Mouse (Mus musculus): ENCODE measurements around the gene Rab11fip3. TPM values are rescaled to one million over a fixed set of nuclear protein-coding genes. Genes with fewer than 3 reads are reported as not detected.

Gene Rab11fip3
- polyA plus RNA-seq, 1 experiment from 2014 or later = 18.3 TPM

DNA sequence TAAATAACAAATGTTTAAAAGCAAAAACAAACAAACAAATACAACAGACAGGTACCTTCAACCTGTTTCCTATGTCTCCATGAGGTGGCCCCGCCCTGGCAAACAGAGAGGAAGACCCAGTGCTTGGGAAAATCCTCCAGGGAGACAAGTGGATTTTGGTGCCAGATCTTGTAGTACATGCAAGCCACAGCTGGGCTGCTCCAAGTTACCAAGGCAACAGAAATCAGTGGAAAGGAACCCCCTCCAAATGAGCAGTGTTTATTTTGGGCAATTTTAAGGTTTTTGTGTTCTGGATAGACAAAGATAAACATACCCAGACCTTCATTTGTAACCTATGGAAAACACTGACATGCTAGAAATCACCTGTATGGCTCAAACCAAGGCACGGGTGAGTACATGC lies 9.5 kb upstream of the Rab11fip3 start:
- no peak for ATAC-seq (ENCODE audit: insufficient number of reproducible peaks, low FRiP score, low TSS enrichment, low read depth)

DNA sequence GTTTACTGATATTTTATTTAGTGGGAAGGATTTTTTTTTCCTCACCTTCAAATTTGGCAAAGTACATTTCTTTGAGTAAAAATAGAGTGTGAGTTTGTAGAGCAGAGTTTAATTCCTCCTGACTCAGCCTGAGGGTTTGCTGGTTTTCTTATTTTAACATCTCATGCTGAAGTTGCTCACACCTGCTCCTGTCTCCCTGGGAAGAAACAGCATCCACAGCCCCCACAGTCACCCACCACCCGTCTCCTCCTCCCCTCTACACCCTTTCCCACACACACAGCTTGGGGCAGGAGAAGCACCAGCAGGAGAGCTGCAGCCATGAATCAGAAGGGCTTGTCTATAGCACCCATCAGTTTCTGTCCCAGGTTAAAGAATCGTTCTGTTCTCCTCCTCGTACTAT lies 5.9 kb upstream of the Rab11fip3 start:
- no peaks in the 10 kb centered on the region for H3K9me3 ChIP-seq (replicated peaks)
- no peak overlapping the region for H3K4me2 ChIP-seq (replicated peaks)
- H3K27me3 ChIP-seq = no peaks in the 10 kb centered on the region
- H3K27ac ChIP-seq (replicated peaks) = no peak overlapping the region
- no peaks in the 10 kb centered on the region; the same call in 1 of the 2 replicates for H3K4me1 ChIP-seq
- H3K36me3 ChIP-seq = no peaks in the 10 kb centered on the region
- no peak overlapping the region for H3K4me3 ChIP-seq (replicated peaks)
- 58% methylated on average over 3 of the region's 3 CpGs for WGBS
- no peak overlapping the region for H3K9ac ChIP-seq
- ATAC-seq (ENCODE audit: insufficient number of reproducible peaks, low FRiP score, low TSS enrichment, low read depth) = no peak

More for the DNA sequence above, 9.5 kb upstream of the Rab11fip3 start:
- Histone ChIP-seq H3K36me3 (peaks cover 10% of the 10 kb centered on the region; the same call in 1 of the 2 replicates), H3K27ac (replicated peaks) (no peak overlapping the region), H3K9ac (no peak overlapping the region), H3K9me3 (replicated peaks) (no peaks in the 10 kb centered on the region), H3K4me1 (no peaks in the 10 kb centered on the region), H3K4me2 (replicated peaks) (no peak overlapping the region), H3K27me3 (no peaks in the 10 kb centered on the region), H3K4me3 (replicated peaks) (no peak overlapping the region)
- WGBS = 88% methylated on average over 2 of the region's 2 CpGs

DNA sequence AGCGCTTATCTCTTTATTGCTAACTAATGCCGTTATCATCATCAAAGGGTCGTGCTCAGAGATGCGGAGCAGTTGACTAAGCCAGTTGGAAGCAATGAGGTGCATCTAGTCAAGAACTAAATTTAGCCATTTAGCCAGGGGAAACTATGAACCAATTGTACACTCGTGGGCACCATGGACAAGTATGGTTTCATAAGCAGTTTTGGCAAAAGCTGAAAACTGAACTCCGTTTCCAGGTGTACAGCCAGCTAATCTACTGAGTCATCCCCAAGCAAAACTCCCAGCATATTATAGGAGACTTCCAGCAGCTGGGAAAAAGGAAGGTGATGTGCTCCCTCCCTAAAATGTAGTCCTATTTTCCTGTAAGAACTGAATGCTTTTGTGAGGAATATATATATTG lies 781 bp upstream of the Rab11fip3 start:
- Histone ChIP-seq H3K9ac (no peak overlapping the region), H3K4me1 (peaks cover 37% of the 10 kb centered on the region), H3K36me3 (0 out of 2 replicates have a peak, but pooled peaks cover 2% of the 10 kb centered on the region), H3K27me3 (no peaks in the 10 kb centered on the region), H3K4me3 (replicated peaks) (peak overlapping the region; percentile 88), H3K27ac (replicated peaks) (no peak overlapping the region), H3K4me2 (replicated peaks) (peak overlapping the region; percentile 96), H3K9me3 (replicated peaks) (no peaks in the 10 kb centered on the region)
- no peak for ATAC-seq (ENCODE audit: insufficient number of reproducible peaks, low FRiP score, low TSS enrichment, low read depth)
- WGBS = 37% methylated on average over 6 of the region's 6 CpGs

DNA sequence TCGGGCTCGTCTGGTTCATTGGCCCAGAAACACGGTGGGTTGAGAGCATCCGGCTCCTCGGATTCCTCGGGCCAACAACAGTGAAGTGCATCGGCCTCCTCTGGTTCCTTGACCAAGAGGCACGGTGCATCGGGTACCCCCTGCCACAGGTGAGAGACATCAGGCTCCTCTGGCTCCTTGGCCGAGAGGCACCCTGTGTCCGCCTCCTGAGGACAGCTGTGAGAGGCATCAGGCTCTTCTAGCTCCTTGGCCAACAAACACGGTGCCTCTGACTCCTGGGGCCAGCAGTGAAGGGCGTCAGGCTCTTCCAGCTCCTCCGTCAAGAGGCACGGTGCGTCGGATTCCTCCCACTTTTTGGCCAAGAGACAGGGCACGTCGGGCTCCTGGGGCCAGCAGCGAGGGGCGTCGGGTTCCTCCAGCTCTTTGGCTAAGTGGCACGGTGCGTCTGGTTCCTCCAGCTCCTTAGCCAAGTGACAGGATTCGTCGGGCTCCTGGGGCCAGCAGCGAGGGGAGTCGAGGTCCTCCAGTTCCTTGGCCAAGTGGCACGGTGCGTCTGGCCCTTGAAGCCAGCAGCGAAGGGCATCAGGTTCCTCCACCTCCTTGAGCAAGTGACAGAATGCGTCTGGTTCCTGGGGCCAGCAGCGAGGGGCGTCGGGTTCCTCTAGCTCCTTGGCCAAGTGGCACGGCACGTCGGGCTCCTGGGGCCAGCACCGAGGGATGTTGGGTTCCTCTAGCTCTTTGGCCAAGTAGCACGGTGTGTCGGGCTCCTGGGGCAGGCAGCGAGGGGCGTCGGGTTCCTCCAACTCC lies 1.1 kb downstream of the Rab11fip3 start:
- peak; percentile 27; the same call in 1 of the 2 replicates for ATAC-seq (ENCODE audit: insufficient number of reproducible peaks, low FRiP score, low TSS enrichment, low read depth)
- no peaks in the 10 kb centered on the region for H3K9me3 ChIP-seq (replicated peaks)
- peak overlapping the region; percentile 85 for H3K9ac ChIP-seq
- peaks cover 41% of the 10 kb centered on the region for H3K4me1 ChIP-seq
- H3K27me3 ChIP-seq = no peaks in the 10 kb centered on the region
- H3K27ac ChIP-seq (replicated peaks) = no peak overlapping the region
- H3K4me2 ChIP-seq (replicated peaks) = peak overlapping the region; percentile 96
- H3K36me3 ChIP-seq = 0 out of 2 replicates have a peak, but pooled peaks cover 12% of the 10 kb centered on the region
- peak overlapping the region; percentile 88 for H3K4me3 ChIP-seq (replicated peaks)
- 1% methylated on average over 44 of the region's 44 CpGs for WGBS

DNA sequence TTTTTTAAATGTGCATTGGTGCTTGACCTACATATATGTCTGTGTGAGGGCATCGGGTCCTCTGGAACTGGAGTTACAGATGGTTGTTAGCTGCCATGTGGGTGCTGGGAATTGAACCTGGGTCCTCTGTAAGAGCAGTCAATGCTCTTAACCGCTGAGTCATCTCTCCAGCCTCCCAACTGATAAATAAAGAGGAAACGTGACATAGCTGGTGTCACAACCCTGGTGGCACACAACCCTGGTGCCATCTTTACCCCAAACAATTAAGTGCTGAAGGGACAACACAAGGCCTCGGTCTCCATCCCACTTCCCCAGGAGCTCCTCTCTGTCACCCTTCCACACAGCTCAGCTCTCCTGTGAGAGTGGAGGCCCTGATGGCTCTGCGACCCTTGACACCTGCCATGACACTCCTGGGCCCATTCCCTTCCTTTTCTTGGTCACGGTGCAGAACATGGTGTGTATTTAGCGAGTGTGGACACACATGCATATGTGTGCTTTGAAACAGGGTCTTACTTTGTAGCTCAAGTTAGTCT lies 2.8 kb downstream of the Rab11fip3 start:
- Histone ChIP-seq H3K27ac (replicated peaks) (no peak overlapping the region), H3K4me1 (peaks cover 41% of the 10 kb centered on the region), H3K27me3 (no peaks in the 10 kb centered on the region), H3K4me2 (replicated peaks) (peak overlapping the region; percentile 96), H3K9ac (no peak overlapping the region), H3K9me3 (replicated peaks) (no peaks in the 10 kb centered on the region), H3K36me3 (peaks cover 20% of the 10 kb centered on the region; the same call in 1 of the 2 replicates), H3K4me3 (replicated peaks) (peak overlapping the region; percentile 88)
- no peak for ATAC-seq (ENCODE audit: insufficient number of reproducible peaks, low FRiP score, low TSS enrichment, low read depth)
- 90% methylated on average over 7 of the region's 7 CpGs for WGBS

DNA sequence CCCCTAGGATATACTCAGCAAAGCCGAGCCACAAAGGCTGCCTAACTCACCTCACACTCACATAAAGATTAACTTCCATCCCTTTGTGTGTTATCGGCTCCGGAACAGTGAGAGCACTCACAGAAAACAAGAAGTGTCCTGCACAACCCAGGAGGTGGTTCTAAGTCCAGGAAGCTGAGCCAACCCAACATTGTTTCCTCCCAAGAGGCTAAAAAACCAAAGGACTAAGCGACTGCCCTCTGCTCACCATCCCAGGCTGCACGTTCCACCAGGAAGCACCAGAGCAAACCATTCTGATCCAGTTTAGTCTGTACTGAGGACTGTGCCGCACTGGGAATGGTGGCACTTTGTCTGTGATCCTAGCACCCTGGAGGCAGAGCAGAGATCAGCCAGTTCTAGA lies 4.4 kb downstream of the Rab11fip3 start:
- H3K27ac ChIP-seq (replicated peaks) = no peak overlapping the region
- 72% methylated on average over 6 of the region's 6 CpGs for WGBS
- no peak for ATAC-seq (ENCODE audit: insufficient number of reproducible peaks, low FRiP score, low TSS enrichment, low read depth)

DNA sequence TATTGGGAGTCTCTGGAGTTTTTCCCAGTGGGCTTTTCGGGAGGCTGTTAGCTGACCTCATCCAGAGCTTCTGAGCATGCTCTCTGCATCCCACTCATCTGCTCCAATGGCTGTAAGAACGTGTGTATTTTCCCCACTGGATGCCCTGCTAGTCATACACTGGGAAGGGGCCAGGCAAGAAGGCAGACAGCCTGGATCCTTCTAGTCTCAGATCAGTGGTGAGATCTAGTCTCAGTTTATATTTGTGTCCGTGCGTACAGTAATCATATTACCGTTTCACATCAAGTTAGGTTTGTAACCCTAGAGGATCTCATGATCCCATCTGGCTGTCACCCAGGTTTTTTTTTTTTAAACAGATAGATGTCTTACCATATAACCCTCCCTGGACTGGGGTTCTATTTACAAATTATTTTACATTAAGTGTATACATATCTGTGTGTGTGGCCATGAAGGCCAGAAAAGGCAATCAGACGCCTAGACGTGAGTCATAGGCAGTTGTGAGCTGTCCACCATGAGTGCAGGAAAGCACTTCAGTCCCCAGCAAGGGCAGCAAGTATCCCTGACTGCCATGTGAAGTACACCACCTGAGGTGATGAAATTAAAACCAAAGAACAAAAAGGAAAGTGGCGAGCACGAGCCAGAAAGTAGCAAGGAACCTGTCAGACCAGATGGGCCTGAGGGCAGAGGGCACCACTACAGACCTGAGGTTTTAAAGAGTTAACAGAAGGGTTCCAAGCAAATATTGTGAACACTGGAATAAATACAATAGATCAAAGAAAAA lies 11.4 kb downstream of the Rab11fip3 start:
- no peaks in the 10 kb centered on the region for H3K4me1 ChIP-seq
- peaks cover 16% of the 10 kb centered on the region for H3K36me3 ChIP-seq
- H3K4me3 ChIP-seq (replicated peaks) = no peak overlapping the region
- H3K9me3 ChIP-seq (replicated peaks) = no peaks in the 10 kb centered on the region
- no peak overlapping the region for H3K9ac ChIP-seq
- H3K4me2 ChIP-seq (replicated peaks) = no peak overlapping the region
- H3K27ac ChIP-seq (replicated peaks) = no peak overlapping the region
- 61% methylated on average over 9 of the region's 9 CpGs for WGBS
- no peaks in the 10 kb centered on the region for H3K27me3 ChIP-seq
- no peak for ATAC-seq (ENCODE audit: insufficient number of reproducible peaks, low FRiP score, low TSS enrichment, low read depth)

More for the DNA sequence above, 4.4 kb downstream of the Rab11fip3 start:
- Histone ChIP-seq H3K4me3 (replicated peaks) (no peak overlapping the region), H3K4me1 (peaks cover 38% of the 10 kb centered on the region), H3K36me3 (peaks cover 20% of the 10 kb centered on the region; the same call in 1 of the 2 replicates), H3K9ac (no peak overlapping the region), H3K9me3 (replicated peaks) (no peaks in the 10 kb centered on the region), H3K27me3 (no peaks in the 10 kb centered on the region), H3K4me2 (replicated peaks) (no peak overlapping the region)

DNA sequence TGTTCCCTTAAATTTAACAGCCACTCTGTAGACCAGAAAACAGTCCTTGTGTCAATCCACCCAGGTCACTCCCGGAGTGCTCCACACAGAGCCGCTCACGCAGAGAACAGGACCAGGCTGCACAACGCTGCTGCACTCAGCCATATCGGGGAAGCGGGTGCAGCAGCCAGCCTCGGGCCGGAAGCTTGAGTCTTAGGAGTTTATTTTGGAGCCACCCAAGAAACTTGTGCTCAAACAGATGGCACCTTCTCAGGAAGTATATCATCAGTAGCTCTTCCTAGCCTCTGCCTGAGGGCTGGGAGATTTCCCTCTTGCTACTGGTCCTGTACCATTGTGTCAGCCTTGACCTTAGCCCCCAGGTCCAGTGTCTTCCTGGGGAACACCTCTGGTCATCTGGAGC lies 12.1 kb downstream of the Rab11fip3 start:
- ATAC-seq (ENCODE audit: insufficient number of reproducible peaks, low FRiP score, low TSS enrichment, low read depth) = no peak
- Histone ChIP-seq H3K27me3 (no peaks in the 10 kb centered on the region), H3K4me2 (replicated peaks) (no peak overlapping the region), H3K36me3 (peaks cover 15% of the 10 kb centered on the region), H3K9me3 (replicated peaks) (no peaks in the 10 kb centered on the region), H3K4me3 (replicated peaks) (no peak overlapping the region), H3K4me1 (no peaks in the 10 kb centered on the region), H3K27ac (replicated peaks) (no peak overlapping the region), H3K9ac (no peak overlapping the region)
- WGBS = 91% methylated on average over 8 of the region's 8 CpGs

DNA sequence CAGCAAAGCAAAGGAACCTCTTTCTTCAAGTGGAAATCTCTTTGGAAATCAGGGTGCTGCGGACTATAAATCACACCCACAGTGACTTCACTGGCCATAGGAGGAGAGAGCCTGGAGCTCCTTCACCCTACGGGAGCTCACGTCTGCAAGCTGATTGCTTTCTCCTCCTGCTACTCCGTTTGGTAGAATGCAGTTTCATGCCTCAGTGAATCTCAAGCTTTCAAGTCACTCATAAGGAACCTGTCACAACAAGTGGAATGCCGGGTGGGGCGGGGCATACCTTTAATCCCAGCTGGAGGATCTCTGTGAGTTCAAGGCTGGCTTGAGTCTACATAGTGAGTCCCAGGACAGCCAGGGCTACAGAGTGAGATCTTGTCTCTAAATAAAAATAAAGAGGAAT lies 14.2 kb downstream of the Rab11fip3 start:
- Histone ChIP-seq H3K27ac (replicated peaks) (no peak overlapping the region), H3K4me3 (replicated peaks) (no peak overlapping the region), H3K9ac (no peak overlapping the region), H3K9me3 (replicated peaks) (no peaks in the 10 kb centered on the region), H3K4me1 (no peaks in the 10 kb centered on the region), H3K27me3 (no peaks in the 10 kb centered on the region), H3K36me3 (peaks cover 10% of the 10 kb centered on the region; the same call in 1 of the 2 replicates), H3K4me2 (replicated peaks) (no peak overlapping the region)
- ATAC-seq (ENCODE audit: insufficient number of reproducible peaks, low FRiP score, low TSS enrichment, low read depth) = no peak
- 58% methylated on average over 6 of the region's 6 CpGs for WGBS

DNA sequence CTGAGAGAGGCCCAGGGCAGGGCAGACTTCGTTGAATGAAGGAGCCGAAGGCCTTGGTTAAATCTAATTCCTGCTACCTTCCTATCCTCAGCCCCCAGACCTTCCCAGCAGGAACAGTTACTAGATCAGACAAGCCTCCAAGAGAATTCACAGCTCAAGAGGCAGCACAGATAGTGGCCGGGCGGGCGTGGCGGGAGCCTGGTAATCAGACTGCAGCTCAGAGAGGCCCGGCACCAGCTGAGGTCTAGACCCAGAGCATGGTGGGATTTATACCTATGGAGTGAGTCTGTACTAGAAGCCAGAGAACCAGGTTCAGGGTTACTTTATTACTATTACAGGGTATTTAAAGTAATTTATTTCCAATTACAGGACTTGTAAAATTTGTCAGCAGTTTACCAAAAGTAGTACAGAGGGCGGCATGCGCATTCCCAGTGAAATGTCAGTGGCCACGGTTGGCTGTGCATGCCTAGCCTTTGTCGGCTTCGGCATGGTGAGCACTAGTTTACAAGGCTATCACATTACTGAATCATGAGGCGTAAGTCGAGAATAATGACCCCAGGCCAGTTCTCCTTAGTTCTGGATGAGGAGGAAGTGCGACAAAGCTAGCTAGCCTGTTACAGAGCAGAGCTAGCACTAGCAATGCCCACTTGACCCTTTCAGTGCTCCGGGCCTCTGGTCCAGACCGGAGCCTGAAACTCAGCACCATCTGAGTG lies 15.1 kb downstream of the Rab11fip3 start:
- WGBS = 51% methylated on average over 17 of the region's 17 CpGs
- Histone ChIP-seq H3K27ac (replicated peaks) (no peak overlapping the region), H3K4me3 (replicated peaks) (no peak overlapping the region), H3K27me3 (no peaks in the 10 kb centered on the region), H3K4me2 (replicated peaks) (no peak overlapping the region), H3K9me3 (replicated peaks) (no peaks in the 10 kb centered on the region), H3K36me3 (peaks cover 10% of the 10 kb centered on the region; the same call in 1 of the 2 replicates), H3K9ac (no peak overlapping the region), H3K4me1 (no peaks in the 10 kb centered on the region)
- ATAC-seq (ENCODE audit: insufficient number of reproducible peaks, low FRiP score, low TSS enrichment, low read depth) = no peak
